Mouse (Mus musculus): ENCODE data around the gene Fam129a.
"Not testable (repeated sequence)": the region's sequence is repeated elsewhere in the genome, so short reads cannot be mapped to it uniquely, and the experiment has no call there.

The Fam129a gene

DNA sequence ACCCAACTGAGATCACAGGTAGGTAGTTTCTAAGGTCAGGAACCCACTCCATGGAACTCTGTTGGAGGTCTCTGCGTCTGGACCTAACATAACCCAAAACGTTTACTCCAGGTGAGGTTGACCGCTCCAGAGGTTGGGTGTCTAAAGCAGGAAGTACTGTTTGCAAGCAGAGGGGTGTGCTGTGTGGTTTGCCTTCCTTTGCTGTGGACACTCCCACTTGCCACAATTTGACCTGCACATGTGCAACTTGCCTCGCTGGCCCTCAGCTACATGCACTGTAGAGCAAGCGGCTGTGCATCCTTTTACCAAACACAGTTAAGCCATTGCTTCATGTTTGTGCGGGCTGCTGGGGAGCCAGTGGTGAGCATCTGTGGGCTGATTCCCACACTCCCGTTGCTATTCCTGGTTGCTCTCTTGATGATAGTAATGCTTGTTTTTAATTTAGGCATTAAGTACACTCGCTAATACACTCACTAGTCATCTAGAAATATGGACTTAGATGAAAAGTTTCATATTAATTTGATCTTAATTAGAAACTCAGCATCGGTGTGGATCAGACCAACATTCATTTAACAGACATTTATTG, 99.1 kb downstream of the Fam129a start:
- no peak for DNase-seq

DNA sequence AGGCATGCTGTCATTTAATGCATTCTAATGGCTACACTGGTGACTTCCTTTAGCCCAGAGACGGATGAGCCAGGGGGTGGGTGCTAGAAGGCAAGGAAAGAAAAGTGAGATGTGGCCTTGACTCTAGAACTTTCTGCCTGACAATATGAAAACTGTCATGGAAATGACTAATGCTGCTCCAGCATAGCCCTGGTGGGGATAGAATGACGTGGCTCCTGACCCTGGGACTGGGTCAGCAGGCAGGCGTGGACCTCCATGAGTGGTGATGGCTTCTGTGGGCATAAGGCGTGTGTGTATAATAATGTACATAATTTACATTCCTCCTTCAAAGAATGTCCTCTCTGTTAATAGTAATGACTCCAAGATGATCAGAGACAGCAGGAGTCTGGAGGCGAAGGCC, 104.7 kb downstream of the Fam129a start:
- DNase-seq: no peak

DNA sequence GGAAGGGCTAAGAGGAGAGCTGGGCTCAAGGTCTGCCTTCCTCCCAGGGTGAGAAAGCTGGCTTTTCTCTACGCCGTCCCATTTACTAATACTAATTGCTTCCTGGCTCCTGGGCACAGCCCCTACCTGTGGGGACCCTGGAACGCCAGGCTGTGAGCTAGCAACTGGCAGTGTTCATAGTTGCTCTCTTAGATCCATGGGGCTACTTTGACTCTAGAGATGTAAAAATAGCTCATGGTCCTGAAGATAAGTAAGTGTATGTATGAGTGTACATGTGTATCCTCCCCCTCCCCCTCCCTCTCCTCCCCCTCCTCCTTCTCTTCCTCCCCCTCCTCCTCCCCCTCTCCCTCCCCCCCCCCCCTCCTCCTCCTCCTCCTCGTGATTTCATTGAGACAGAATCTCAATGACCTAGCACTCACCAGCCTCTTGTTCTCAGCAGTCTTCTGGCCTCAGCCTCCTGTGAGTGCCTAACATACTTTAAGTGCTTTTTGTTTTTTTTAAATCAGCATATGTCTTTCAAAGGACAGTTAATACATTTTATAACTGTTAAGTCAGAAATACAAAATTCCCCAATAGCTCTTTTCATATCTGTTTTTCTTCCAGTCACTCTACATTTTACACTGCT, 106.3 kb downstream of the Fam129a start:
- DNase-seq: no peak

DNA sequence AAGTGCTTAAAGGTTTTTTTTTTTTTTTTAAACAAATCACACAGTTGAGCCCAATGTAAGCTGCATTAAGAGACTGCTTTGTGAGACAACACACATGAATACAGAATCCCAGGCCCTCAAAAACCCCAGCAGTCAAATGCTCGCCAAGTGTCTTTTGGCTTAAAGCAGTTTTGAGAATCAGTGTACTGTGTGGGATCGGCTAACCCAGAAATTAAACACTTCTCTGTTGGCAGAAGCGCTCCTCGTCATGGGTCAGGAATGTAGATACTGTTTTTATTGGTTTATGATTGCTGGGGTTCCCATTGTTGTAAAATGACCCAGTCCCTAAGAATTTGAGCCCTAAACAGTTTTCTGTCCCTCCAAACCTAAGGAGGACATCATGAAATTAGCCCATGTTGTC, 107.0 kb downstream of the Fam129a start:
- DNase-seq: no peak

DNA sequence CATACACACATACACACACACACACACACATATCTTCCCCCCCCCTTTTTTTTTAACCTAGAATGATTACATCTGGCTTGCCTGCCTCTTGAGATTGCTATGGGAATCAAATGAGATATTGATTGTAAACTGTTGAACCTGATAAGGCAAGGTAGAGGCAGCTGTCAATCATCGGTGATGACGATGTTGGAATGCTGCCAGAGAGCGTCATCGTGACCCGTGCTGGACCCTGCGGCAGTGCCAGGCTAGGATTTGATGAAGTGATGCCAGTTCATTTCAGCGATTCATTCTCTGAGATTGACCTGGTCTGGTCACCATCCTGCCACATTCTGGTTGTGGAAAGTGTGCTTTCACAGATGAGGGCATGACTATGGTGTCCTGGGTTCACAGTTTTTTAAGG, 108.2 kb downstream of the Fam129a start:
- DNase-seq: no peak

DNA sequence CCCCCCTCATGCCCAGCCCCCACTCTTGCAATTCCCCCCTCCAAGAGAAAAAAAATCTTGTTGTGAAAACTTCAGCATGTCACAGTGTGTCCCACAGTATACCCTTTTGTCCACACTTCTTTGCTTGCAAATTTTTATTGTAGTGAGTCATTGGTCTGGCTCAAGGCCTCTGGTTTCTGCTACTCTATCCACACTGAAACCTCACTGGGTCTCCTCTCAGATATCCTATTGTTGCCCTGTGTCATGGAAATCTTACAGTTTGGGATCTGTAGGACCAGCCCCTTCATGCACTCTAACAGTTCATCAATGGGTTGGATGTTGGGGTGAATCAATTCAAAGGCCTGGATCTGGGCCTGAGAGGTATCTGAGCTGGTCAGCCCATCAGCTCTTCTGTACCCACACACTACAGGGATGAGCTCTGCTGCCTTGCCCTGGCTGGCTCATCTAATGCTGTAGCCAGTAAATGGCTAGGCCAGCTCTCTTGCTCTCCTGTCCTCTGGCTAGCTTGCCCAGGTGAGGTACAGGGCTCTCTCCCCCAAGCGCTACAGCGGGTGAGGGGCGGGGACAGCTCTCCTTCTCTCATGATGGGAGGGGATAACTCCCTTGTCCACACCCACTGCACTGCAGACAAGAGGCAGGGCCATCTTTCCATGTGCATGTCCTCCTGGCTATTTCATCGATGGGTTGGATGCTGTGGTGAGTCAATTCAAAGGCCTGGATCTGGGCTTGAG, 109.1 kb downstream of the Fam129a start:
- no peak for DNase-seq

DNA sequence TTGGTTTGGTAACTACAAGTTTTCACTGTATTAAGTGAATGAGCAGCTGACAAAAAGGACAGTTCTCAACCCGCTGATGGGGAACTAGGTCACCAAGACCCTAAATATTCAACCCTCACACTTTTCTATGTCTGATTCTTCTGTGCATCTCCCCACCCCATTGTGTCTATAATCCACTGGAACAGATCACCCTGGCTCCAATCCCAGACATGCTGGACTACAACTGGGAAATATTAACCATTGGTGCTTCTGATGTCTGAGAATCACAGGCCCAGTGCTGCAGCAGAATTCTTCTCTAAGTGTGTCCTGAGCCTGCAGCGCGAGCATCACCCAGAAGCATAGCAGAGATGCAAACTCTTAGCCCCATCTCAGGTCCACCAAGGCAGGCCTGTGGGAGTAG, 110.0 kb downstream of the Fam129a start:
- no peak for DNase-seq

DNA sequence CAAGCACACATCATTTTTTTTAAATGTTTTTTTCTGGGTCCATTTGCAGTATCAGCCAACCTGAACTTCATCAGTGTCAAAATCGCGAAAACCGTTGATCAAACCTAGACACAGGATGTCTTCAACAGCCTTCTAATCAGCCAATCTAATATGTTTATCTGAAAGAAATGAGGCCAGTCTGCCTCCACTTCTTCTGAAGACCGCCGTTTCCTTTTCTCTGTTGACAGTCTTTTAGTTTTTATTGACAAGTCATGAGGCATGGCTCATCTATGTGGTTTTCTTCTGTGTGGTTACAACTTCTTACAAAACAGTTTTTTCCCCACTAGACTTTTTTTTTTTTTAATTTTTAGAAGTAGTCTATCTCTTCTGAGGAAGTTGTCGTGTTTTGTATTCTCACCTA, 111.9 kb downstream of the Fam129a start:
- DNase-seq: no peak

DNA sequence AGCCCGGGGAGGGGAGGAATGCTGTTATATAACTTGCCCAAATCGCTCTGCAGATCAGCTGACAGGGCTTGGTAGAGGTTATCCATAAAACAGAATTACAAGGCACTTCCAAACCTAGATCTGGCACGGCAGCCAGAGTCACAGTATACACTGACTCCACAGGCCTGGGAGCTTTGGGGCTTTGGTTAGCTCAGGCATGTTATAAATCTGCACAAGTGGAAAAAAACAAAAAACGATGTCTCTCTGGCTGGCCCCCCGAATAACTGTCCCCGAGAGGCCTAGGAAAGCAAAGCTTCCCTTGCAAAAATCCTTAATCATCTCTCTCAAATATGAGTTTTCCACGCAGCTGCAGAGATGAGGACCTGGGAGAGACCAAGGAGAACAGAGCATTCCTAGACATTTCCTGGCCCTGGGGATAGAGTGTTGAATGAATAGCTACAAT, 113.5 kb downstream of the Fam129a start:
- no peak for DNase-seq

DNA sequence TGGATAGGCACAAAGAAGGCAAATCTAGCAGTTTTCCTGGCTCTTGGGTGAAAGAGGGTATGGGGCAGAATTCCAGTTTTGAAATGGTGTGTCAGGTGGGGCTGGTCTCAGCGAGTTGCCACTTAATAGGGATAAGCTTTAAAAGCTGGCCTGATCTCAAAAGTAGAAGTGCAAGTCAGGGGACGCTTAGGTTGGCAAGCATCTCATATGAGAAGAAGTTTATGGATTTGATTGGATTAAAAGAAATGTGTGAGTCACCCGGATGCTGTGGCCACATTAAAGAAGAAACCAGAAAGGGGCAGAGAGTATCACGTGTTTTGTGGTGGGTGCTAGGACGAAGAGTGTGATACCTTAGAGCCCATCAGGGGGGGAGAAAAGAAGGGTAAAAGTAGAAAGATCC, 114.0 kb downstream of the Fam129a start:
- no peak for DNase-seq

DNA sequence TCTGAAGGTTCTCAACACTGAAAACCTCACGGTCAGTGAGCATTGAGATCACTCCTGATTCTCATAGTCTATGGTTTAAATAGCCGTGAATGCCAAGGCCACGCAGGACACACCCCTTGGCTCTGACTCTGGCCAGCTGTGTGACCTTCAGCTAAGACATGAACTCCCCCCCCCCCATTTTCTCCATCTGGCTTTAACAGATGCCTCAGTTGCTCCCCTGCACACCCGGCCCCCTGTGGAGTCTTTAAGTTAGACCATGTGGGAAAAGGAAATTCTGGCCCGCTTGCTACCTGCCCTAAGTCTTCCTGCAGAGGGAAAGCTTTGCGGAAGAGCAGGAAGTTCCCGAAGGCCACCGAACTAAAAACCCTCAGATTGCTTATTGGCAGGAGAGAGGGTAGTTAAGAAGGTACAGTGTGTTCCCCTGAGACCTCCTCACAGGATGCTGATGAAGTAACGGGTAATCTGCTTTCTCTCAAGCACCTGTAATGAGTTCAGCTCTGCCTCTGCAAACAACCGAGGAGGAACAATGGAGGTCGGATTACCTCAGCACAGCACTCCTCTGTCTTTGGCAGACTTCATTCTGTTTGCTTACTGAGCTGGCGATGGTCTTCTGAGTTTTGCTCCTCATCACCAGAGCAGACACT, 114.8 kb downstream of the Fam129a start:
- no peak for DNase-seq

DNA sequence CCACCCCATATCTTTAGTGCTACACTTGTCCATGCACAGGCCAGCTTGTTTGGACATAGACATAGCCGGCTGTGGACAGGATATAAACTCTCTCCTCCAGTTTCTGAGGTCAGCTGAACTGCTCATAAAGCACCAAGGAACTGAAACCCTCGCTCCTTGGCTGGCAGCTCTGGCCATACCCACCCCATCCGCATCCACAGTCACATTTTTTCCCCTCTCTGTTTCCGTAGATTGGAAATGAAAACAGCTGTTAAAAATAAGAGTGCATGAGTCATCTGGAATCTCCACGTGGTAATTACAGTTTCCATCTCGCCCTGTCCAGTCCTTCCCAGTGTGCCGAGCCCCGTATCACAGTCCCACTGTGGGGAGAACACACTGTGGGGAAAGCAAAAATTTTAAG, 115.7 kb downstream of the Fam129a start:
- DNase-seq: no peak

DNA sequence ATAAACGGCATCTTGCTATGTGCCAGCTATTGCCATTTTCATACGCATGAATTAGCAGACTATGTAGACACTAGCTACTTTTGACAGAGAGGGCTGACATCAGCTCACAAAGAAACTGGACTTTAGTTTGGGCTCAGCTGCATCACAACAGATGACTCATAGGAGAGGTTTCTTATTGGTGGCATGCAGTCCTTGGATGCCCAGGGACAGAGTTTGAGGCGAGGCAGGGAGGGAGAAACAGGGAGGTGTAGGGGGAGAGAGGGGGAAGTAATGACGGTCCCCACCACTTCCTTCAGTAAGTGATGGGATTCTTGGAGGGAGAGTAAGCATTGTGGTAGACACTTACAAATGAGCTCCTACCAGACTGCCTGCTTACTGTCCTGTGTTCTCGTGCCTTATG, 118.0 kb downstream of the Fam129a start:
- no peak for DNase-seq

DNA sequence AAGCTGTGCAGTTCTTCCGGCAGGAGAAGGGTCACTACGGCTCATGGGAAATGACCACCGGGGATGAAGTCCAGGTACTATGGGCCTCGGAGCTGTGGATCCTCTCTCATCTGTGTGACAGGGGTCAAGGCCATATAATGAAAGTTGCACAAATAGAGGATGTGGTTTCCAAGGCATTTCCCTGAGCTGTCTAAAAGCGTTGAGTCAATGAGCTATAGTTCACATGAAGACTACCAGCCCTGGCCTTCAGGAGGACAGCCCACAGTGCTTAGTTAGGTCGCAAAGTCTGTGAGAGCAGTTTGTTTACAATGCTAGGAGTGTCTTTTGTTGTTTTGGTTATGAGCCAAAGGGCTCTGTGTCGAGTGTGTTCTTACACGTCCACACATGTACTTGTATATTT, 118.6 kb downstream of the Fam129a start:
- no peak for DNase-seq

DNA sequence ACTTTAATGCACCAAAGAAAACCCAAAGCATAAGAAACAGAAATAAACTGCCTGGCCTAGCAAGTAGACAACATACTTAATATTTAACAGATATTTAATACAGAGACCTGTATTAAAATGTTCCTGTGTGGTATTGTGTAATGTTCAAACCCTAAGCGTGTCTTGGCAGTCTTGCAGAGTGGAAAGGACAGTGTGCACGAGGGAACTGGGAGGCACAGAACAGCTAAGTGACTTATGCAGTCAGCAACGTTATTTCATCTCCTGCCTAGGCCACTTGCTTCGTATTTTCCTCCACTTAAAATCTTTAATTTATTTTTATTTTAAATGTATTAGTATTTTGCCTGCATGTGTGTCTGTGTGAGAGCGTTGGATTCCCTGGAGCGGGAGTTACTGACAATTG, 119.1 kb downstream of the Fam129a start:
- DNase-seq: no peak

DNA sequence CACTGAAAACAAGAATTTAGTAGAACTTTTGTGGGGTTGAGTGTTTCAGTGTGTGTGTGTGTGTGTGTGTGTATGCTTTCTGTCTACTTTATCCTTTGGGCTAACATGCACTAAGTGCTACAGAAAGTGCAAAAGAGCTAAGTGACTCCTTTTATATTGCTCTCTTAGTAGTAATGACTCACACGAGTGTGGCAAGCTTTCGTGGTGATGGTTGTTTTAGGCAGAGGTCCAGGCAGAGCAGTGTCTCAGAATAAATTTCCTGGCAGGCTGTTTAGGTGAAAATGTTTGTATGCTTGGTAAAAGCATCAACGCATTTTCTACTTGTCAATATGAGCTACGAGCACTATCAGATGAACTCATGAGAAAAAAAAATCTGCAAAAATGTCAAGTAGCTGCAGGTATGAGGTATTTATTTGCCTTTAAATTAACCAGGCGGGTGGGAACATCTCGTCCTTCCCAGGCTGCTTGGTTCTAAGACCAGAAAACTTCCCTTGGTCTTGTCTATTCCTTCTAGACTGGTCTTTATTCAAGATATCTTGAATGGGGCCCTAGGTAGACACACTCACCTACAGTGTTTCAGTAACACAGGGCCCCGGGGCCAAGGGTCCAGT, 119.7 kb downstream of the Fam129a start:
- DNase-seq: no peak

DNA sequence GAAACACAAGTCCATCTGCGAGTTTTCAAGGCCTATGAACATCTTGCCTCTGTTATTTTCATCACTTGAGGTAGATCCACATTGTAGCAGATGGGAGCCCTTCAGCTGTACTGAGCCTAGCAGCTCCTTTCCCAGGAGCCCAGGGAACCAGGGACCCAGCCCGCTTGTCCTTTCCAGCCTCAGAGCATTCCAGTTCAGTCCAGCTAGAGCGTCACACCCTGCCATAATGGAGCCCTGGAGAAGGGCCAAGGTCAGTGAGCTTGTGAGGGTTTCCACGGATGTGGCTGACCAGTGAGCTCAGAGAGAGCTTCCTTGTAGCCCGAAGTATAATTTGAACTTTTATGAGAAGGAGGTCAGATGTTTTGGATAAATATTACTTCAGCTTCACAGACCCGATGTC, 121.9 kb downstream of the Fam129a start:
- not testable (repeated sequence) for DNase-seq

DNA sequence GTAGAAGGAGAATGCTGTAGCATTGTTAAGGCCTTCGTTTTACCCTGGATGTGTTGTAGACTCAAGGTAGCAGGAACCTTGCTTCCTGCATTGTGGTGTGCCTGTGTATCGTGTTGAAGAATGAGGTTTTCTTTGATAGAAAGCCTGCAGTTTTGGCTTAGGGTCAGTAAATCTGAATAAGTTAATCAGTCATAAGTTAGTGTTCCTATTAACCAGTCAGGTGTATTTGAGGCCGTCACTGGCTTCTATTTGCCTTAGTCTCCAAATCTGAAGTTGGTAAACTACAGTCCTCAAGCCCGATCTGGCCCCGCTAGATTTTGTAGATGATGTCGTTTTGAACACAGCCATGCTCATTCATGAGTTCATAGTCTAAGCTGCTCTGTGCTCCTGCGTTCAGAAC, 125.8 kb downstream of the Fam129a start:
- DNase-seq: no peak

DNA sequence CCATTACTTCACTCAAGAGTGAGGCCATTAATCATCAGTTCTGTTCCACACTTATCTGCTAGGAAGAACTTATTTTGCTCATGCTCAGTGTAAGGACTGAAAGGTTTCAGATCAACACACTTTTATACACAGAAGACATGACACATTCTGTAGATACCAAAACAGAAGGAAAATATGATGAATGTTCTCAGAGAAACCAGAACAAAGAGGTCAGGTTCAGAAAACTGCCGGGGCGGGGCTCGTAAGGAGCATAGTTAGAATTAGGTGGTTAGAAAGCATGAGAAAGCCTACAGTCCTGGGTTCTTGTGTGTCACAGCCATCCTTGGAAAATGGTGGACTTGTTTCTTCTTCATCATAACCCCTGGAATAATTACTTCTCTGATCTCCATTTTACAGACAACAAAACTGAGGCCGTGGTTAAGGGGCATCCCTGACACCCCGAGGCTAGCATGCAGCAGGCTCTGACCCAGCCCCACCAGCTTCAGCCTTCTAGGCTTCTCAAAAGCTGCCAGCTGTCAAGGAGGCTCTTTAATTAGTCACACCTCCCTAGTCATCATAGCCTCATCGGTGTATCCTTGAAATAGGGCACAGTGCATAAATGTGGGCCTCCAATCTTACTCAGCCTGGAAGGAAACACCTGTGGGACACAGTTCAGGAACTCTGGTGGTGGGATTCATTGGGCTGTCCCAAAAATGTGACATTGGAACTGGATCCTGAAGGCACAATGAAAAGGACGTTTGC, 127.1 kb downstream of the Fam129a start:
- DNase-seq: no peak

DNA sequence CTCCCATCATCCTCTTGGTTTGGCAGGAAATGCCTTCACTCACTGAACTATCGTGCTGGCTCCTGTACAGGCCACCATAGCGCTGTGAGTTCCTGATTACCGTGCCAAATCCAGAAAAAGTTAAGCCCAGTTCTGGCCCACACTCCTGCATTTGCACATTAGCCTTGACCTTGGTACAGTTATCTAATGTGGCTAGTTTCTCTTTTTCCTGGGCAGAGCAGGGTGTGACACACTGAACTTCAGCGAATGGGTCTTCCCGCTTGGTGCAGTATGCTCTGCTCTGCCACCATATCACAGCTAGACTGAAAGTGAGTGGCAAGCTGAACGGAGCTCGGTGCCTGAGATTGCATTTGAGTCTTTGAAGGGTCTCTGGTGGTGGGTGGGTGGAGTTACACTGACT, 128.4 kb downstream of the Fam129a start:
- DNase-seq: no peak

DNA sequence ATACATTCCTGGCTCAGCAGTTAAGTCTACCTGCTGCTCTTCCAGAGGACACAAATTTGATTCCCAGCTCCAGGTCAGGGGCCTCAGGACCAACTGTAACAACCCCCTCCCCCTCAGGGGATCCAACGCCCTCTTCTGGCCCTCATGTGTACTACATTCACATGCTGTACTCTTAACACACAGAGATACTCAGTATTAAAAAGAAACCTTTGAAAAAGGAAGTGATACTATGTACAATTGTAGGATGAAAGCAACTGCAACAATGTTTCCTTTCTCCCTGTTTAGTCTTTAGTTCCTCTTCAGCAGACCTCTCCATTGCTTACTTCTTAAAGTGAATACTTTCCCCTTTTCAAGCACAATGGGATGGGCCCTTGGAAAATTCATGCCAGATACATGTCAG, 131.8 kb downstream of the Fam129a start:
- no peak for DNase-seq

DNA sequence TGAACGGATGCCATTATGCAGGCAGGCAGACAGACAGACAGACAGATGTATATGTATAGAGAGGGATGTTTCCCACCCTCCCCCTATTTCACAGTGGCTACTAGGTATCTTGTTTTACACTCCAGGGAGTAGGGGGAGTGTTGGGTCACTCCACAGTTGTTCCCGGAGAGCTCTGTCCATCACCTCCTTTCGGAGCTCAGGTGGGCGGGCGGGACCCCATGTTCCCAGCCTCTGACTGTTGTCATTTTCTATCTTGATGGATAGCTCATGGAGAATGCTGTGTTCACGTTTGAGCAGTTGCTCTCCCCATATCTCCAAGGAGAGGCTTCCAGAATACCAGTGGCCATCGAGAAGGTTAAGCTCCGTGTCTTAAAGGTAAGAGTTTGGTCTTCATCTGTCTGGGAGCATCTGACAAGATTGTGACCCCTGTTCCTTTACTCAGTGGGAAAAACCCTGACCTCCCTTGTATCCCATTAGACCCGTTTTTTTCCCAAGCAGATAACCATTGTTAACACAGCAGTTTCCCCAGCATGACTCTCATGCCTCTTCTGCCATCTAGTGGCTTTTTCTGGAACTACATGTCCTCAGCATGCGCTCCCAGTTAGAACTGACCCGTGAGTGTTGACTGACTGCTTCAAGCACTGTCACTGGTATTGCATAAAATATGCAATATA, 134.9 kb downstream of the Fam129a start:
- DNase-seq: peak; percentile 30 to 71

Measured in spleen, adult 18-20 months (tissue).